Mouse (Mus musculus) heart, adult 11 months (tissue): ENCODE measurements at regions not wholly inside any gene's neighbourhood (a gene's known extent, or its start where the extent isn't known, plus 50 kb on each side); places are given as distances from the start of the nearest gene placed in this dataset.

Experiments
- DNase-seq: peaks from one replicate; pipeline ENCODE4 v3.0.0; 2022

DNA sequence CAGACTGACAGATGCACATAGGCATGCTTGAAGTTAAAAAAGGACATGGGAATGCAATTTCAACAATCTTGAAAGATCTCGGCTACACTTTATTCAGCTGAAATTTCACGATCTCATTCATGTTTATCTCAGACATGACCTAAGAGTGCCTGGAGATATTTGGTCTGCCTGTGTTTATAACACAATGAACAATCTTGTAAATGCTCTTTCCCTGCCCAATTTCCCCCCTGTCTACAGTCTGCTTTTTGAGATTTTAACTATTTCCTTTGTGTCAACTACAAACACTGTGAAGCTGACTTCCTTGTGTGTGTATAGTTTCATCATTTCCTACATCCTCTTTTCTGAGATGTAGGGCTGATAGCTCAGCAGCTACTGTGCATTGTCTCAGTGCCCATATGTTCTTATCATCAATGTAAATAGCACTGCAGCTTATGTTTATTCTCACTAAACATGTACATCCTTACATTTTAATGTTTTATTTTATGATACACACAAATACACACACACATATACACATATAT is 319.4 kb upstream of the A1bg start:
- DNase-seq, result no peak

DNA sequence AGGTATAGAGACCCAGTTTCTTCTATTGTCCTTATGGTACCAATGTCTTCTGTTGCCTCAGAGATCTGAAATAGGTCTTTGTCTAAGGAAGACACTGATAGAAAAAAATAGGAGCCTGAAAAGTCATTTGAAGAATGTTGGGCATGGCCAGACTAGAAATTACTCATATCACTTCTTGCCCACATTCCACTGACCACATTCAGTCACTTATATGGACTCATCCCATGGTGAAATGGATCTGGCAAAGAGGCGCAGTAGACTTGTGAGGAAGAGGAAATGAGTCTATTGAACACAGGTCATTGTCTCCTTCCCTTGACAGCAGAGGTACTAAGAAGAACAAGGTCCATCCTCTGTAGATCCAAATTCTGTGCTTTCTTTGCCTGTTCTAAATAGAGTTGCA is 318.9 kb upstream of the A1bg start:
- no peak for DNase-seq

DNA sequence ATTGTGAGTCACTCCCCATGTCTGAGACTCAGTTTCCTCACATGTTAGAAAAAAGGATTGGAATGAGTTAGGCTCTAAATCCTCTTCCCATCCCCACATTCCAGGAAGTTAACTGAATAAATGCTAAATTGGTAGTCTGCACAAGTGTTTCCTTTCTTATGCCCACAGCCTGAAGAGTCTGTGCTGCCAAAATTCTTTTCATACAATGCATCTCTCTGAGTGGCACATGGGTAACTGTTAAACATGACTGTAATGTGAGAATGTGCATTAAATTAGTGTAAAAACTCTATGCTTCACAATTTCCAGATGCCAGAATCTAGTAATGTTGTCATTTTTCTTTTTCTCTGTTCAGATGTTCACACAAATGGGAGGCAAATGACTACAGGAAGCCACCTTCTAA is 317.5 kb upstream of the A1bg start:
- DNase-seq, result no peak

DNA sequence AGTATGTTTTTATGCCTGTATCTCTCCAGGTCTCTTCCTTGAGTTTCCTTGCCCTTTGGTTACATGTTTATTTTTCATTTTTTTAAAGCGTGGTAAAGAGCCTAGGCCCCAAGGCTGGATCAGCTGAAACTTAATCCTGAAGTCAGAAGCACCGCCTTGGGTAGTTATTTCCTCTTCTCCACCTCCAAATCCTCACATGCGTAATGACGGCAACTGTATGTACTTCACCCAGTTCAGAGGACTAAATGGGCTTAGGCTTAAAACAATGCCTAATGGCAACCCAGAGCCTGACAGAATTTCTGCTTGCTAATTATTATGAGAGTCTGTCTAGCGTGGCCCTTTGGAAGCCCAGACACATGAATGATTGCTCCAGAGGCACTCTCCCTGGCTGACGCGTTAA is 316.6 kb upstream of the A1bg start:
- DNase-seq, result no peak

DNA sequence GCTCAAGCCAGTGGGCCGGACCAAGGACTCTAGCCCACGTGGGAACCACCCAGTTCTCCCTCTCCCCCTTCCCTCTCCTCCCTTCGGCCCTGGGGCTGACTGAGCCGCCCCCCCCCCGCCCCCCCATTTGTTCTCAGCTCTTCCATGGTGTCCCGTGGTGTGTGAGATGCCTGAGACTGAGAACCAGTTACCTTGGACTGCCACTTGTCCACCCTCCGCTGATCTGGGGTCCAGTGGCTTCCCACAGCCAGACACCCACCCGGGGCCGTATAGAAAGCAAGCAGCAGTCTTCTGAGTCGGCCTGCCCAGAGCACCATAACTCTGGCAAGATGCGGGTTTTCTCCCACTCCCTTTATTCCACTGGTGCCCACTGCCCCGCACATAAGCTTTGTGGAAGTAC is 316.2 kb upstream of the A1bg start:
- DNase-seq, result no peak

DNA sequence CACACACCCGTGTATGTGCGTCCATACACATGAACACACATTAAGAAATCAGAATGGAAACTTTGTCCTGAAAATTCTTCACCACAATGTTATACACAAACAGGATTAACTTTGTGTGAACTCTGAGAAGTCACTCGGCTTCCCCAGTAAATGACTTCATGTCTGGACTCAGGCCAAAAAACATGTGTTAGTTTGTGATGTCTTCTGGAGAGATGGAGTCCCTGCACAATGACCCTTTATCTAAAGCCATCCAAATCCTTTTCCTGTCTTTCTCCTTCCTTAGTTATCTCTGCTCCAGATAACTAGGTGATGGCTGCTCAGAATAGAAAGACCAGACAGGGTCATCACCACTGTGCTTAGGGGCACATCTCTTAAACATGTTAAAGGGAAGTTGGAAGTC is 306.8 kb upstream of the A1bg start:
- no peak for DNase-seq

DNA sequence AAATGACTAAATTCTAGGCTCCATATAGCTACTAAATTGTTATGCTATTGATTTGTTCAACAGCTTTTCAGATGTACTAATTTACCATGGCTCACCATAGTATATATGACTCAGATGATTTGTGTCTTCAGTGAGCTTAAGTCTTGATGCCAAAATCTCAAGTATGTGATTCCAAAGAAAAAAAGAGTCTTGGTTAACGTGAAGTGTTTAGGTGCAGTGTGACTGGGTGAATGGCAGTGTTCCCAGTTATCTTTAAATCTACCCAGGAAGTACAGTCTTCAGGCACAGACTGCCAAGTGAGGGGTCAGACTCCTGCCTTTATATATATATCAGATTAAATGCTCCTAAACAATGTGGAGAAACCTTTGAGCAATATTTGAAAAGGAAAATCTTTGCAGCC is 300.1 kb upstream of the A1bg start:
- DNase-seq, result no peak

DNA sequence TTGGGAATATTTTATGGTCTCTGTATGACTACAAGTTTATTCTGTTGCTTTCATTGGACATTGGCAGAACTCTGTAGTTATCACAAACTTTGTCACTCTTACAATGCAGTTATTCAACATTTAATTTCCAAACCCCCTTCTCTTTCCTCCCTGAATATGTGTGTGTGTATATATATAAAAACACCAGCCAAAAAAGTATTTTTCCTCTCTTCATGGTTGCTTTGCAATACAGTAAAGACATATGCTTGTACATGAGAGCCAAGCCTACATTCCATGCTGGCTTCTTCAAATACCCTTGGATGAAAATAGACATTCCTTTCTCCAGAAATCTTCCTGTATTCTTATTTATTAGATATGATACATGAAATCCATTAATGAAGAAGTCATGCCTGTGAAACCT is 287.3 kb upstream of the A1bg start:
- DNase-seq, result no peak

DNA sequence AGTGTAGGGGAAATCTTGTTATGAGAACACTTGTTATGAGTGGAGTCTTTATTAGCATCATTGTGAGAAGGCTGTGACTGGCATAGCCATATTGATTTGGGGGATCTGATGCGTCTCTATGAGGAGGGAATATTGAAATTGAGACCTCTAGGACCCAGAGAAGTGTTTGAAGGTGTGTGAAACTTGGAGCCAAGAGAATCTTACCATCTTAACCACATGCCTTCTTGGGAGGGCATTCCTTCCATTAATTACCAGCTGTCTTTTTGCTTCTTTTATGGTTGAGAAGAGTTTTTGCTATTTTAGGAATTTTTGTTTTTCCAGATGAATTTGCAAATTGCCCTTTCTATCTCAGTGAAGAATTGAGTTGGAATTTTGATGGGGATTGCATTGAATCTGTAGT is 267.2 kb upstream of the A1bg start:
- no peak for DNase-seq

DNA sequence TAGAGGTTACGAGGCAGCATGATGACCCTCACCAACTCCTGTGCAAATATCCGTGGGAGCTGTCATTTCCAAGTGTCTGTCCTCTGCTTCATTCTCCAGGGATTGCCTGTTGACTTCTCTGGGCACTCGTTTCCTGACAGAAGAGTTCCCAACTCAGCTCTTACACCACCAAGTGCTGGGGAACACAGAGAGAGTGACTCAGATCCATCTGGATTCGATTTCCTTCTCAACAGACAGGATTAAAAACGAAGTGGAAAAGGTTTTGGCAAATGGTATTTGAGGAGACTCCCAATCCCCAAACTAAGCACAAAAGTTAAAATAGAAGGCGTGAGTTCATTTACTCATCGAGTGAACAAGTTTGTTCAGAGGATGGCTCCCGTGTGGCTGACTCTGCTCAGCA is 266.7 kb upstream of the A1bg start:
- peak; percentile 88 for DNase-seq

DNA sequence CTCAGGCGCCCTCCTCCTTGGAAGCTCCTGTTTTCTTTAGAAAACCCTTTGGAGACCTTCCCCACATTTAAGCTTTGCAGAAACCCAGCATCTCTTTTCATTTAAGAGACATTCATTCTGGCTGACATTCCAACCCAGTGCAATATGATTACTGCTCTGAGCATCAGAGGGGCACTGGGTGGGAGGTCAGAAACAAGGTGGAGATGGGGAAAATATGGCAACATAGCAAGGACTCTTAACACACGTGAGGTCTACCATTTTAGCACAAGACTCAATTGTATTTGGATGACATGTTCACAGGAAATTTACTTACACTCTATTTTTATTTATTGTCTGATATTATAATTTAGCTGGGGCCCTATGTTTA is 261.8 kb upstream of the A1bg start:
- no peak for DNase-seq

DNA sequence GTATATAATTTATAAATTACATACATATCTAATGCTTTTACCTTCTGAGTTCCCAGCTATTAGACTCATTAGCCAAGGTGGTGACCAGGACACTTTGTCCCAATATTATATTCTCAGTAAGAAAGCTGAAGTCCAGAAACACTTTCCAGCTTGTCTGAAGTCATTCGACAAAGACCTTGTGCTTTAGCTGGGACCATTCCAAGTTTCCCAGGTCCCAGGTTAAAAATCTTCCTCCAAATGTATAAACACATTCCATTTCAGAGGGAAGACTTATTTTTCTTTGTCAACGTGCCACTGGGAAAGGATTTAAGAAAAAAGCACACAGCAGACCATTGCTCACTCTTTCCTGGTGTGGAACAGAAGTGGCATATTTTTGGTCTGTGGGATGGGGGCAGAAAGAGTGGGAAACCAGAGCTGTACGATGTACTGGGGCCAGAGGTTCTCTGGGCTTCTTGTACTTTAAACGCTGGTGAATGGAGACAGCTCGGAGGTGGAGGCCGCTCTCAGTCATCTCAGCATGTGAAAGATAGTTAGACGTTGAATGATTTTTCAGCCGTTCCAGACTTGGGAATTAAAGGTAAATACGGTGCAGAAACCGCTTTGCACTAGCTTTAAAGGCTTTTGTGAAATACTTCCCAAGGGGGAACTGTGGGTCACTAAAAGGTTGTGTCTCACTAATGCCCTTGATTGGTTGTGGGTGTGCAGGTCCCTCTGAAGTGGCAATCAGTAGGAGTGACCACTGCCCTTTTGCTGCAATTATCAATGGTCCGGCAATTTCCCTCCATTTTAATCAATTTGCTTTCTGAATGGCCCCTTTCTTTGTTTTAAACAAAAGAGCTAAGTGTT is 261.2 kb upstream of the A1bg start:
- DNase-seq, result no peak

DNA sequence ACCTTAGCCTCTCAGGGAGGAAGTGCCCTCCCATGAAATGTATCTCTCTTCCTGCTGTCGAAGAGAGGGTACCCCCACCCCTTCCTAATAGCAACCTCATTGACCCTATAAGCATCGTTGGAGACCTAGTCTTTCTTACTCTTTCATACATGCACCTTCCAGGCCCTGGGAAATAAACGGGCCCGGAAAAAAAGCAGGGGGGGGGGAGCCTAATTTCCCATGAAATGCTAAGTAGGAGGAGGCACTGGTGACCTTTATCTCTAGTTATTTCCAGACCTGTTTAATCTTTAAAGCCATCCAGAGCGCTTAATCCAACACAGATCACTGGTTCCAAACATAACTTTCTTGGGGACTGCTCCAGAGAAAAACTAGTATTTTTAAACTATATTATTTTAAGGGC is 260.5 kb upstream of the A1bg start:
- no peak for DNase-seq

DNA sequence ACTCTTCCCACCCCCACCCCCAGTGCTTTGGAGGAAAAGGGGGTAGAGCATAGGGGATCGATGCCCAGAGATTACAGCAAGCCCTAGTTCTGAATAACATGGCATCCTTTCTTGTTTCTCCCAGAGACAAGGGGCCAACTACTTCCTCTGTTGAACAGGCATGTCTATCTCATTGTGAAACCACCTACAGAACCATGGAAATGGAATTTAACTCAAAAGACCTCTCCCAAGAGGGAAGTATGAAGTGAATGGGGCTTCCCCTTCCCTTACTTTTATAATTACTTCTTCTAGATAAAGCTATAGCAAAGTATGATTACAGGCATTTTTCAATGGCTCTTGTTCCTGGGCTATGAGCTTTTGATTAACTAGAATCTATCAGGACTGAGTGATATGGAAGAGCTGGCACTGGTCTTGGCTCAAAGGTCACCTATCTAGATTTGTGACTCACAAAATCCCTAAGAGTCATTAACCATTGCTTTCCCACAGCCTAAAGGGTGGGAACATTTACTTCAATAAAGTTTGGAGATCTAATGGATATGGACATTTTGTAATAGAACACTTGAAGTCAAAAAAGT is 246.1 kb upstream of the A1bg start:
- no peak for DNase-seq

DNA sequence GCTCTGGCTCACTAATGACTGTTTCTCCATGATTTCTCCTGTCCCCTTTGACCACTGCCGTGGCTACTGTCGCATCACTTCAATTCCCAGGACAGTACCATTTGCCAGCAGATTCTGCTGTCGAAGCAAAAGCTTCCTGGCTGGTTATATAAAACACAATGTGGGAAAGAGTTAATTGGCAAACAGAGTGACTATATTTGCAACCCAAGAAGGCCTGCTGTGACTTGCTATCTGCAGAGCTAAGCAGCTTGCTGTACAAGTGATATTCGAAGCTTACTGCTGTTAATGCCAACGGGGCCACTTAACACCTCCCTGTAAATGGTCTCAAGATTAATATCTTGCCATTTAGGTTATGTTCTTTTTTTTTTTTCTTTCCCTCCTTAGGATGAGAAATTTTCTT is 242.2 kb upstream of the A1bg start:
- DNase-seq, result no peak

DNA sequence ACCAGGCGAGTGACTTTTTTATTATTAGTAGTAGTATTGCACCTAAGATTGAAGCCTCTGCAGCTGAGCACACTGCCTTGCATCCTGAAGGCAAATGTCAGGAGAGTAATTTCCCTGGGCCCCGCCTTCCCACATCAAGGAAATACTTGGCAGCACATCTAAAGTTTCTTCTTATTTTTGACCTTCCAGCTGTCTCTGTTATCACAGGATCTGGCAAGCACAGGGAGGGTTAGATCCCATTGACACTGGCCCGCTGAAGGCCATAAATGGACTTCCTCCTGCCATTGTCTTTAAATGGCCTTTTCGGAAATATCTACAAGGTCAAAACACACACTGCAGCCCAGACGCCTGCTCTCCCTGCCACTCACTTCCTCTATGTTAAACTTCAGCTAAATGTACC is 238.6 kb upstream of the A1bg start:
- peak; percentile 92 for DNase-seq

DNA sequence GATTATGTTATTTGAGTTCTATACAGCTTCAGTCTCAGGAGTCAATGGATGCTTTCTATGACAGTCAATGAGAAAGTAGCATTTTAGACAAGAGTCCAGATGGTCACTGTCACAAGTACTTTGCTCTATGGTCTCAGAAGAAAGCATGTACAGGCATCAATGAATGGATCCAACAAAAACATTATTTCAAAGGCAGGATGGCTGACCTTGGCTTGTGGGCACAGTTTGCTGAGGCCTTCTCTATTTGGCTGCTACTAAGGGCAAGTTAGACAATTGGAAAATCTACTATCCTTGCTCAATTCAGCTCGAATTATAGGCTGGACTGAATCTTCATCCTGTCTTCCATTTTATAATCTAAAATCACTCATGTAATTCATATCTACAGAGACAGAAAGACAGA is 237.9 kb upstream of the A1bg start:
- DNase-seq, result no peak

DNA sequence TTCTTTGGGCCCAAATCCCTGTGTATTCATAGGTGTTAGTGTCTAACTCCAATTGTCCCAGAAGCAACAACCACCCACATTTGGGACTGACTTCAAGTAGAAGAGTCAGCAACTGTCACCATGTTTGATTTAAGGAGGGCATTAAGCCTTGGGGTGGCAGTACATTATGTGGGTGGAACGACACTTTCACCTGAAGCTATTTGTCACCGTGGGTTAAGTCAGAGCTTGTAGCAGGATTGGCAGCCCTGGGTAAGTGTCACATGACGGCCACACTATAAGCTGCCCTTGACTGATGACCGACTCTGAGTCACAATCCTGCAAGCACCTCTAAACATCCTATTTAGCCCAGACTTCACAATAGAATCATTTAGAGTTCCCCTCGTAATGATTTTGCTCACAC is 236.7 kb upstream of the A1bg start:
- no peak for DNase-seq

DNA sequence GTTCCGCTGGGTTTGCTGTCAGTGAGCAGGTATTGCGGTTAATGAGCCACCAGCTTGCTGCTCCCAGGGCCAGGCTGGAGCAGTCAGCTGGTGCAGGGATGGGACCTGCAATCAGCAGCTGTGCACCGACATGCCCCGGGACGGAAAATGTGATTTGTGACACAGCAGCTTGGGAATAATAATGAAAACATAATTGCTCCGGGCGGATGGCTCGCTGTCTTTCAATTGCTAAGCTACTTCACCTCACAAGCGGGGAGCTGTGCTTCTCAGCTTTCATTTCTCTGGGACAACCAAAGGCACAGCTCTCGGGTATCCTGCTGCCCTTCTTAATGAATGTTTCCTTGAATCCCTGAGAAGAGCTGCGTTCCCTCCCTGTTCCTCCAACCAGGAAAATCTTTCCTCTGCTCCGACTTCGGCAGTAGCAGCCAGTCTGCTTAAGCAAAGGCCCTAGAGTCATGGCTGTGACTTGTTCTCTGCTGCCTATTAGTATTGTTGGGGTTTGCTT is 235.3 kb upstream of the A1bg start:
- peak; percentile 89 for DNase-seq

DNA sequence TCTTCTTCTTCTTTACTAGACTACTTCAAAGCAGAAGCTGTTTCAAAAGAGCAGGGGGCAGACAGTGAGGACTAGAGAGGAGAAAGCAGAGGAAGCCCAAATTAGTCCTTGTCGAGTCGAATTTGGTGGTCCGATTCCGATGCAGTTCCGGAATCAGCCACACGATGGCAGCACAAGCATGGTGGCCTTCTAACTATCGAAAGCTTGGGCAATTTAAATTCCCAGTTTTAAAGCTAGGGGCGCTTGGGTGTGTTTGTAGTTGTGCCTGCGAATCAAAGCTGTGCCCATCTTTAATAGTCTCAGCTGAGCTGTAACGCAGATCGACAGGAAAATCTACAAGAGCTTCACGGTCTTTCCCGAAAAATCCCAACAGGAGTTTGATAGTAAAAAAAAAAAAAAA is 234.7 kb upstream of the A1bg start:
- peak; percentile 95 for DNase-seq

DNA sequence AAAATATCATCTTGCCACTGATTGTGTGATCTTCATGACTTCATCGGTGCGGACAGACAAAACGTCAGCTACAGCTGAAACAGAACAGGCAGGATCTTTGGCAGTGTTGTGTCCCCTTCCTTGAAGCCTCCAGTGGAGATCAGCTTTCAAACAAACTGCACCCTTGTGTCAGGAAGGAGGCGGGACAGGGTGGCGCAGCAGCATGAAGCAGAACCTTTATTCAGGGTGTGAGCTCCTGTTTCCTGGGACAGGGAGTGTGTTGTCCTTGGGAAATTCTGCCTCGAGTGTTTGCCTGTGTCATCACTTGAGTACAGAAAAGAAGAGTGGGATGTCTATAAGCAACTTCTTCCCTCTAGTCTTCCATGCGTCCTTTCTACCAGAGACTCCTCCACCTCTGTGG is 232.7 kb upstream of the A1bg start:
- no peak for DNase-seq

DNA sequence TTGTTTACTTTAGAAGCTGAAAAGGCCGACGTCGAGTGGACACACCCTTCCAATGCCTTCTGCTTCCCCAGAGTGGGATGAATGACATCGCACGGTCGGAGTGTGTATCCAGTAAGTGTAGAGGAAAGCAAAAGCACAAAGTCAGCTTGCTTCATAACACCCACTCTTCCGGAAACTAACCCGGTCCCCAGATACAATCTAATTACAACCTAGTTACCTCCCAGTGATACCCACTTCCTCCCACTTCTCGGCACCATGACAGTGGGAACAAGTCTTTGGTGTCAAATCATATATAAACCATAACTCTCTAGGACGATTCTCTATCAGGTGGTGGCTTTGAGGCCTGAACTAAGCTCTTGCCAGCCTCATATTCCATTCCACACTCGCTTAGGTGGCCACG is 231.4 kb upstream of the A1bg start:
- DNase-seq, result no peak

DNA sequence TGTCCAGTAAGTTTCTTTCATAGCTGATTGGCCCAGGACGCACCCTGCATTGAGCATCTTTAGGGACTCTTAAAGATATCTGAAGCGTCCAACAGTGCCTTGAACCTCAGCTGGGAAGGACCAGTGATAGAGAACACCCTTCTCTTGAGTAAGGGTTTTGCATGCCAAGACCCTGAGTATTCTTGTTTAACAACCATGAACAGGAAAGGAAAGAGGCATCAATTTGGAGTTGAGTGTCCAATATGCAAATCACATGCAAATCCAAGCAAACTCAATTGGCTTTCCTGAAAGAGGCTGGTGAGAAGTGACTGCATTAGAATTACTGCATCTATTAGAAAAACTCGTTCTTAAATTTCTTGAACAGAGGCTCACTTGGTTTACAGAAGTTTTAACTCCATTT is 220.0 kb upstream of the A1bg start:
- DNase-seq, result no peak

DNA sequence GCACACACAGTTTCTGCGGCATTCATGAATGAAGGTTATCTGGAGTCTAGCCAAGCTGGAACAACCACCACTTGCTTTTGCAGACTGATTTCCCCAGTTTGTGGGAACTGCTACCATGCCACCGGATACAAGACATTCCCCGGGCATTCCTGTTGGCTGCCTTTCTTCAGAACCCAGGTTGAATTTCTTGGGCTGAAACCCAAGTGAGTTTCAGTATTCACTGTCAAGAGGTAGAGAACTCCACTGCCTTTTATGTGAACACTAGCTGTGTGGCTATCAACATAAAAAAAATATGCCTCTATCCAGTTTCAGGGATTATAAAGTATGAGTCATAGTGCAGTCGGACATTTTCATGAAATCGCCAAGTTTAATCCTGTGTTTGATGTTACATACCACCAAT is 216.3 kb upstream of the A1bg start:
- no peak for DNase-seq

DNA sequence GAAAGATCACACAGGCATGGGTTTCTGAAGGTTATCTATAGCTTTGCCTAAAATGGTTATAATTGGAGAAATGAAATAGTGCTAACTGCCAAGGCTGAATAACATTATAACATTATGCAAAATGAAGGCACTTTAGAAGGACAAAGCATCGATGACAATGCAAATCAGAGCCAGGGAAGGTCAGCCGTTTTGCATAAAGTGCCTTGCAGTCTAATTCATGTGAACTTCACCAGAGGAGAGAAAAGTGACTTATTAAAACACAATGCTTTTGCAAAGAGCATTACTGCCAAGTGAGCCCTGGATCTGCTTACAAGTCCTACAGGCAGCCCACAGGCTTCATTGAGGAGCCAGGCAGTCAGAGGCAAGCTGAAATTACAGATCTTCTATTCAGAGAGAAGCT is 214.0 kb upstream of the A1bg start:
- DNase-seq, result no peak
